In the genomic region with DNA sequence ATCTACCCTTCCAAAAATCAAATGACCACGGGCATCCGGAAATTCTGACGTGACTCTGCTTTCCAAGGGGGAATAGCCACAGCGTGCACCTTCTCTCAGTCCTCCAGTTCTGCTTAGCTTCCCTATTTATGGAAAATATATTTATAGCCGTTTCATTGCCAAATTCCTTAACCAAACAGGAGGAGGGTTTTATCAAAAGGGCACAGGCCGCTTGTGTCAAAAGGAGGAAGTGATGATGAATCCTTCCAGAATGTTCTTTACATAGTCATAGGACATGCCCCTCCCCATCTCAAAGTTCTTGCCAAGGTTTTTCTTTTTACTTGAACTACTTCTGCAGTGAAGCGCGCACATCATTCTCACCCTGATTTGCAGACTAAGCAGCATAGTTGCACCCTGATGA, we compare ENCODE assay signal across 13 mouse cellular contexts.
A peak's percentile ranks its signal among the peaks of the same experiment; 100 is the strongest.
DNase-seq lines count a peak whose midpoint lies in the region; ATAC-seq and TF ChIP-seq lines count a peak whose summit lies in the region.
"Had no signal": no experiment of that assay in that cellular context is flagged by ENCODE, and none has a peak within 500 bp of the region (broad histone marks: within the 10 kb centered on the region; RNA-seq: fewer than 3 reads in every experiment).

No protein-coding gene starts in this region.

- no peak overlapping the region for H3K4me3 ChIP-seq in intestine, embryonic 16.5 days (ENCODE audit: low read length)
- H3K4me3 ChIP-seq in intestine, embryonic 15.5 days (replicated peaks) = no peak overlapping the region
- H3K4me3 ChIP-seq in heart, embryonic 14.5 days (ENCODE audit: control insufficient read depth in 1 of 2, insufficient read depth in 1 of 2, low read depth in 1 of 2, low read length in 2 of 2) = no peak overlapping the region
- no peak overlapping the region for H3K4me3 ChIP-seq in lung, postnatal 0 days (ENCODE audit: low read depth, low read length)
- H3K4me3 ChIP-seq in midbrain, embryonic 10.5 days = no peak overlapping the region
- H3K4me3 ChIP-seq: embryonic facial prominence, embryonic 12.5 days; forebrain, embryonic 13.5 days; limb, embryonic 13.5 days; megakaryocyte, embryonic 14.5 days had no signal

- no peak overlapping the region for H3K4me2 ChIP-seq in intestine, embryonic 16.5 days (ENCODE audit: low read depth, low read length)
- H3K4me2 ChIP-seq in intestine, embryonic 15.5 days (replicated peaks) = no peak overlapping the region
- H3K4me2 ChIP-seq in heart, embryonic 14.5 days (ENCODE audit: low read length) = no peak overlapping the region
- H3K4me2 ChIP-seq in lung, postnatal 0 days (replicated peaks; ENCODE audit: low read depth, low read length) = no peak overlapping the region
- H3K4me2 ChIP-seq: embryonic facial prominence, embryonic 12.5 days; forebrain, embryonic 13.5 days; limb, embryonic 13.5 days had no signal

- H3K9me3 ChIP-seq in intestine, embryonic 16.5 days (ENCODE audit: control insufficient read depth, low read length) = no peaks in the 10 kb centered on the region
- no peaks in the 10 kb centered on the region for H3K9me3 ChIP-seq in intestine, embryonic 15.5 days
- no peaks in the 10 kb centered on the region for H3K9me3 ChIP-seq in heart, embryonic 14.5 days (ENCODE audit: control insufficient read depth, low read length)
- no peaks in the 10 kb centered on the region for H3K9me3 ChIP-seq in lung, postnatal 0 days (ENCODE audit: low read length)
- H3K9me3 ChIP-seq in midbrain, embryonic 10.5 days (replicated peaks) = no peaks in the 10 kb centered on the region
- H3K9me3 ChIP-seq: embryonic facial prominence, embryonic 12.5 days; forebrain, embryonic 13.5 days; limb, embryonic 13.5 days; megakaryocyte, embryonic 14.5 days had no signal

- no peaks in the 10 kb centered on the region for H3K27me3 ChIP-seq in intestine, embryonic 16.5 days (replicated peaks; ENCODE audit: control insufficient read depth, insufficient read depth, low read length)
- H3K27me3 ChIP-seq in intestine, embryonic 15.5 days (replicated peaks) = no peaks in the 10 kb centered on the region
- no peaks in the 10 kb centered on the region for H3K27me3 ChIP-seq in heart, embryonic 14.5 days (ENCODE audit: control insufficient read depth, insufficient read depth, low read length)
- H3K27me3 ChIP-seq in lung, postnatal 0 days (replicated peaks; ENCODE audit: insufficient read depth, low read length) = no peaks in the 10 kb centered on the region
- H3K27me3 ChIP-seq in midbrain, embryonic 10.5 days (ENCODE audit: low read depth, poor library complexity, severe bottlenecking) = no peaks in the 10 kb centered on the region
- H3K27me3 ChIP-seq: embryonic facial prominence, embryonic 12.5 days; forebrain, embryonic 13.5 days; limb, embryonic 13.5 days; megakaryocyte, embryonic 14.5 days had no signal

- TF ChIP-seq CTCF in lung, postnatal 0 days (IDR thresholded peaks at IDR 0.05) = no peak

- peak; percentile 66 for DNase-seq in NIH3T3 (ENCODE audit: low read depth)
- DNase-seq in lung, postnatal 0 days (ENCODE audit: low spot score) = peak; percentile 91
- no peak for DNase-seq in midbrain, embryonic 10.5 days (ENCODE audit: low spot score)
- no peak for DNase-seq in thymus, postnatal 10 days (ENCODE audit: low spot score in 2 of 2)
- DNase-seq: cerebellum, postnatal 10 days; gastrocnemius, postnatal 36 days had no signal

- peak; percentile 98 for TF ChIP-seq EP300 in lung, postnatal 0 days (IDR thresholded peaks at IDR 0.05)

- 74% methylated on average over 8 of the region's 8 CpGs for WGBS in intestine, embryonic 16.5 days
- 71% methylated on average over 8 of the region's 8 CpGs for WGBS in intestine, embryonic 15.5 days
- 32% methylated on average over 8 of the region's 8 CpGs for WGBS in heart, embryonic 14.5 days
- 41% methylated on average over 8 of the region's 8 CpGs for WGBS in lung, postnatal 0 days
- 93% methylated on average over 8 of the region's 8 CpGs for WGBS in midbrain, embryonic 10.5 days

- no peaks in the 10 kb centered on the region for H3K36me3 ChIP-seq in intestine, embryonic 16.5 days (ENCODE audit: control insufficient read depth, insufficient read depth, low read length)
- no peaks in the 10 kb centered on the region for H3K36me3 ChIP-seq in intestine, embryonic 15.5 days
- H3K36me3 ChIP-seq in heart, embryonic 14.5 days (ENCODE audit: control insufficient read depth, insufficient read depth, low read length) = peaks cover 3% of the 10 kb centered on the region; the same call in 1 of the 2 replicates
- H3K36me3 ChIP-seq in lung, postnatal 0 days (ENCODE audit: insufficient read depth, low read length) = no peaks in the 10 kb centered on the region
- peaks cover 9% of the 10 kb centered on the region for H3K36me3 ChIP-seq in midbrain, embryonic 10.5 days

- no peak overlapping the region for H3K9ac ChIP-seq in intestine, embryonic 16.5 days (ENCODE audit: low read depth, low read length)
- no peak overlapping the region for H3K9ac ChIP-seq in intestine, embryonic 15.5 days
- H3K9ac ChIP-seq in heart, embryonic 14.5 days (ENCODE audit: low read length) = no peak overlapping the region
- H3K9ac ChIP-seq in lung, postnatal 0 days (replicated peaks; ENCODE audit: low read depth) = no peak overlapping the region
- H3K9ac ChIP-seq: embryonic facial prominence, embryonic 12.5 days; forebrain, embryonic 13.5 days; limb, embryonic 13.5 days had no signal

- H3K27ac ChIP-seq in intestine, embryonic 16.5 days (ENCODE audit: low read length) = peak overlapping the region; percentile 45
- H3K27ac ChIP-seq in intestine, embryonic 15.5 days = no peak overlapping the region
- peak overlapping the region; percentile 49 to 60; a peak in 3 of 4 replicates for H3K27ac ChIP-seq in heart, embryonic 14.5 days (replicated peaks in 1 of 2; ENCODE audit: control insufficient read depth in 1 of 2, insufficient read depth in 1 of 2, low read depth in 2 of 2, low read length in 2 of 2)
- 0 out of 2 replicates have a peak overlapping the region, but pooled peaks have one; percentile 8 for H3K27ac ChIP-seq in lung, postnatal 0 days (ENCODE audit: low read length)
- H3K27ac ChIP-seq in midbrain, embryonic 10.5 days (replicated peaks) = no peak overlapping the region
- H3K27ac ChIP-seq: embryonic facial prominence, embryonic 12.5 days; forebrain, embryonic 13.5 days; limb, embryonic 13.5 days had no signal

- H3K4me1 ChIP-seq in intestine, embryonic 16.5 days (ENCODE audit: control insufficient read depth, insufficient read depth, low read length) = peaks cover 20% of the 10 kb centered on the region
- H3K4me1 ChIP-seq in intestine, embryonic 15.5 days (replicated peaks) = peaks cover 11% of the 10 kb centered on the region
- H3K4me1 ChIP-seq in heart, embryonic 14.5 days (ENCODE audit: control insufficient read depth in 2 of 2, insufficient read depth in 2 of 2, low read length in 2 of 2) = peaks cover 22 to 31% of the 10 kb centered on the region in 2 experiments
- peaks cover 4% of the 10 kb centered on the region; the same call in 1 of the 2 replicates for H3K4me1 ChIP-seq in lung, postnatal 0 days (ENCODE audit: insufficient read depth, low read depth, low read length)
- no peaks in the 10 kb centered on the region for H3K4me1 ChIP-seq in midbrain, embryonic 10.5 days
- H3K4me1 ChIP-seq: embryonic facial prominence, embryonic 12.5 days had no signal

- no peak for ATAC-seq in intestine, embryonic 16.5 days
- ATAC-seq in intestine, embryonic 15.5 days = no peak
- ATAC-seq in heart, embryonic 14.5 days (ENCODE audit: insufficient number of reproducible peaks, insufficient read depth, low FRiP score, low read depth) = peak; percentile 45; the same call in 1 of the 2 replicates
- ATAC-seq in lung, postnatal 0 days = peak; percentile 77
- ATAC-seq: forebrain, embryonic 13.5 days had no signal

Comparison
In these comparisons a context has a peak if more than half of its experiments do, and no peak if none do; other contexts are left out.
1. H3K27ac ChIP-seq: peak in intestine, embryonic 16.5 days (single experiment), heart, embryonic 14.5 days (2 of 2) and lung, postnatal 0 days (single experiment); none in intestine, embryonic 15.5 days (single experiment) and midbrain, embryonic 10.5 days (single experiment).
2. ATAC-seq: peak in heart, embryonic 14.5 days (single experiment) and lung, postnatal 0 days (single experiment); none in intestine, embryonic 16.5 days (single experiment) and intestine, embryonic 15.5 days (single experiment).
3. DNase-seq: peak in NIH3T3 (single experiment) and lung, postnatal 0 days (single experiment); none in midbrain, embryonic 10.5 days (single experiment) and thymus, postnatal 10 days (0 of 2).